Mouse (Mus musculus): ENCODE measurements around the gene AI854703. TPM values are rescaled to one million over a fixed set of nuclear protein-coding genes. Genes with fewer than 3 reads are reported as not detected.

The AI854703 gene
- total RNA-seq, 1 experiment = 0.67 TPM

GRCm38 (mm10) chr6:48646995-48647394 lies 20.4 kb downstream of the AI854703 start, which contains the start of gene Gimap8:
Gene Gimap8, plus strand, starts transcription at chr6:48647234.
- Histone ChIP-seq H3K9ac (ENCODE audit: insufficient read depth, low read depth, low read length, poor library complexity, severe bottlenecking) (no peak within 1 kb of the TSS), H3K4me3 (ENCODE audit: insufficient read depth in 1 of 2, low read depth in 1 of 2, low read length in 2 of 2, poor library complexity in 1 of 2, severe bottlenecking in 1 of 2) (no peak within 1 kb of the TSS), H3K36me3 (ENCODE audit: control insufficient read depth, insufficient read depth, low read length, poor library complexity, severe bottlenecking) (no peaks in the 10 kb centered on the region), H3K9me3 (ENCODE audit: control insufficient read depth, insufficient read depth, low read depth, low read length) (no peaks in the 10 kb centered on the region), H3K4me1 (ENCODE audit: control insufficient read depth in 2 of 2, insufficient read depth in 2 of 2, low read length in 2 of 2, poor library complexity in 1 of 2) (no peaks in the 10 kb centered on the region), H3K27ac (ENCODE audit: insufficient read depth, low read depth, low read length, poor library complexity, severe bottlenecking) (no peak within 1 kb of the TSS)
- no peak for TF ChIP-seq MAFK (IDR thresholded peaks at IDR 0.05; ENCODE audit: insufficient read depth, low read depth, low read length)
- TF ChIP-seq ZC3H11A (IDR thresholded peaks at IDR 0.05; ENCODE audit: borderline replicate concordance, low read depth, low read length) = no peak
- no peak for TF ChIP-seq HCFC1 (IDR thresholded peaks at IDR 0.05; ENCODE audit: borderline replicate concordance, insufficient read depth, low read length)
- TF ChIP-seq CHD2 (IDR thresholded peaks at IDR 0.05; ENCODE audit: low read depth, low read length) = no peak
- TF ChIP-seq ZNF384 (IDR thresholded peaks at IDR 0.05; ENCODE audit: low read depth, low read length) = no peak
- no peak for DNase-seq (ENCODE audit: low read depth, low spot score)
- in situ Hi-C loops (cut with MboI; ENCODE audit: low sequenced_read_pairs in 2 of 2, unreplicated experiment in 2 of 2) = no loop called here

GRCm38 (mm10) chr6:48647611-48648010 lies 21.0 kb downstream of the AI854703 start:
- TF ChIP-seq ZC3H11A (IDR thresholded peaks at IDR 0.05; ENCODE audit: borderline replicate concordance, low read depth, low read length) (no peak), ZNF384 (IDR thresholded peaks at IDR 0.05; ENCODE audit: low read depth, low read length) (no peak), MAFK (IDR thresholded peaks at IDR 0.05; ENCODE audit: insufficient read depth, low read depth, low read length) (no peak), HCFC1 (IDR thresholded peaks at IDR 0.05; ENCODE audit: borderline replicate concordance, insufficient read depth, low read length) (no peak), CHD2 (IDR thresholded peaks at IDR 0.05; ENCODE audit: low read depth, low read length) (no peak)
- Histone ChIP-seq H3K4me1 (ENCODE audit: control insufficient read depth in 2 of 2, insufficient read depth in 2 of 2, low read length in 2 of 2, poor library complexity in 1 of 2) (no peaks in the 10 kb centered on the region), H3K9me3 (ENCODE audit: control insufficient read depth, insufficient read depth, low read depth, low read length) (no peaks in the 10 kb centered on the region), H3K27ac (ENCODE audit: insufficient read depth, low read depth, low read length, poor library complexity, severe bottlenecking) (no peak overlapping the region), H3K4me3 (ENCODE audit: insufficient read depth in 1 of 2, low read depth in 1 of 2, low read length in 2 of 2, poor library complexity in 1 of 2, severe bottlenecking in 1 of 2) (no peak overlapping the region), H3K9ac (ENCODE audit: insufficient read depth, low read depth, low read length, poor library complexity, severe bottlenecking) (no peak overlapping the region), H3K36me3 (ENCODE audit: control insufficient read depth, insufficient read depth, low read length, poor library complexity, severe bottlenecking) (no peaks in the 10 kb centered on the region)
- in situ Hi-C loops (cut with MboI; ENCODE audit: low sequenced_read_pairs in 2 of 2, unreplicated experiment in 2 of 2) = no loop called here
- DNase-seq (ENCODE audit: low read depth, low spot score) = no peak

DNA sequence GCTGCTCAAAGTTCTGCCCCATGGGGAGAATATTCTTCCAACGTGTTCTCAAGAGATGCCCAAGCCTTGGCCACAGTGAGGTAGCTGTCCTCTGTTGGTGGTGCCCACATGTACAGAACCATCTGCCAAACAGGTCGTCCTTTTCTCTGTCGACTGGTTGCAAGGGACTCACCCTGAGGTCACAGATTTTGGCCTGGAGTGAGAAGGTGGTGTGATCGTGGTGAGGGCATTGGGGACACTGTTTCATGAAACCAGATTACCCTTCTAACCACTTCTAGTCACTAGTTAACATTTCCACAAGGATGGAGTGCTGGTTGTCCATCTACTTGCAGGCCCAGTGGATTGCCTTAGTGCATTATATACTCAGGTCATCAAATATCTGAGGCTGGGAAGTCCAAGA lies 22.2 kb downstream of the AI854703 start:
- no peaks in the 10 kb centered on the region for H3K4me1 ChIP-seq (ENCODE audit: control insufficient read depth in 2 of 2, insufficient read depth in 2 of 2, low read length in 2 of 2, poor library complexity in 1 of 2)
- in situ Hi-C loops (cut with MboI; ENCODE audit: low sequenced_read_pairs in 2 of 2, unreplicated experiment in 2 of 2) = no loop called here
- no peak for DNase-seq (ENCODE audit: low read depth, low spot score)
- no peak overlapping the region for H3K4me3 ChIP-seq (ENCODE audit: insufficient read depth in 1 of 2, low read depth in 1 of 2, low read length in 2 of 2, poor library complexity in 1 of 2, severe bottlenecking in 1 of 2)
- H3K27ac ChIP-seq (ENCODE audit: insufficient read depth, low read depth, low read length, poor library complexity, severe bottlenecking) = no peak overlapping the region
- no peaks in the 10 kb centered on the region for H3K9me3 ChIP-seq (ENCODE audit: control insufficient read depth, insufficient read depth, low read depth, low read length)
- TF ChIP-seq ZC3H11A (IDR thresholded peaks at IDR 0.05; ENCODE audit: borderline replicate concordance, low read depth, low read length) (no peak), CHD2 (IDR thresholded peaks at IDR 0.05; ENCODE audit: low read depth, low read length) (no peak), HCFC1 (IDR thresholded peaks at IDR 0.05; ENCODE audit: borderline replicate concordance, insufficient read depth, low read length) (no peak), MAFK (IDR thresholded peaks at IDR 0.05; ENCODE audit: insufficient read depth, low read depth, low read length) (no peak), ZNF384 (IDR thresholded peaks at IDR 0.05; ENCODE audit: low read depth, low read length) (no peak)
- H3K9ac ChIP-seq (ENCODE audit: insufficient read depth, low read depth, low read length, poor library complexity, severe bottlenecking) = no peak overlapping the region
- H3K36me3 ChIP-seq (ENCODE audit: control insufficient read depth, insufficient read depth, low read length, poor library complexity, severe bottlenecking) = no peaks in the 10 kb centered on the region

- no peaks in the 10 kb centered on the region for H3K9me3 ChIP-seq (ENCODE audit: control insufficient read depth, insufficient read depth, low read depth, low read length)
- no peak overlapping the region for H3K9ac ChIP-seq (ENCODE audit: insufficient read depth, low read depth, low read length, poor library complexity, severe bottlenecking)
- in situ Hi-C loops (cut with MboI; ENCODE audit: low sequenced_read_pairs in 2 of 2, unreplicated experiment in 2 of 2) = no loop called here
- H3K27ac ChIP-seq (ENCODE audit: insufficient read depth, low read depth, low read length, poor library complexity, severe bottlenecking) = no peak overlapping the region
- no peak overlapping the region for H3K4me3 ChIP-seq (ENCODE audit: insufficient read depth in 1 of 2, low read depth in 1 of 2, low read length in 2 of 2, poor library complexity in 1 of 2, severe bottlenecking in 1 of 2)
- no peaks in the 10 kb centered on the region for H3K4me1 ChIP-seq (ENCODE audit: control insufficient read depth in 2 of 2, insufficient read depth in 2 of 2, low read length in 2 of 2, poor library complexity in 1 of 2)
- no peaks in the 10 kb centered on the region for H3K36me3 ChIP-seq (ENCODE audit: control insufficient read depth, insufficient read depth, low read length, poor library complexity, severe bottlenecking)
- no peak for DNase-seq (ENCODE audit: low read depth, low spot score)
- TF ChIP-seq CHD2 (IDR thresholded peaks at IDR 0.05; ENCODE audit: low read depth, low read length) = no peak
- TF ChIP-seq HCFC1 (IDR thresholded peaks at IDR 0.05; ENCODE audit: borderline replicate concordance, insufficient read depth, low read length) = no peak
- no peak for TF ChIP-seq ZNF384 (IDR thresholded peaks at IDR 0.05; ENCODE audit: low read depth, low read length)
- TF ChIP-seq MAFK (IDR thresholded peaks at IDR 0.05; ENCODE audit: insufficient read depth, low read depth, low read length) = no peak
- no peak for TF ChIP-seq ZC3H11A (IDR thresholded peaks at IDR 0.05; ENCODE audit: borderline replicate concordance, low read depth, low read length)
These were observed 23.5 kb downstream of the AI854703 start for GRCm38 (mm10) chr6:48650041-48650440.

DNA sequence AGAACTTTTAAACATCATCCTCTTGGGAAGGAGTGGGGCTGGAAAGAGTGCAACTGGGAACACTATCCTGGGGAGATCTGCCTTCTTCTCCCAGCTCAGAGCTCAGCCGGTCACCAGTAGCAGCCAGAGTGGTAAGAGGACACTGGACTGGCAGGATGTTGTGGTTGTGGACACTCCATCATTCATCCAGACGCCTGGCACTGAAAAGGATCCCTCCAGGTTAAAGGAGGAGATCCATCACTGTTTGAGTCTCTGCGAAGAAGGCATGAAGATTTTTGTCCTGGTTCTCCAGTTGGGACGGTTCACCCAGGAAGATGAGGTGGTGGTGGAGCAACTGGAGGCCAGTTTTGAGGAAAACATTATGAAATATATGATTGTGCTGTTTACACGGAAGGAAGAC lies 32.2 kb downstream of the AI854703 start:
- in situ Hi-C loops (cut with MboI; ENCODE audit: low sequenced_read_pairs in 2 of 2, unreplicated experiment in 2 of 2) = no loop called here
- no peak for TF ChIP-seq ZC3H11A (IDR thresholded peaks at IDR 0.05; ENCODE audit: borderline replicate concordance, low read depth, low read length)
- Histone ChIP-seq H3K36me3 (ENCODE audit: control insufficient read depth, insufficient read depth, low read length, poor library complexity, severe bottlenecking) (no peaks in the 10 kb centered on the region), H3K4me1 (ENCODE audit: control insufficient read depth in 2 of 2, insufficient read depth in 2 of 2, low read length in 2 of 2, poor library complexity in 1 of 2) (no peaks in the 10 kb centered on the region), H3K4me3 (ENCODE audit: insufficient read depth in 1 of 2, low read depth in 1 of 2, low read length in 2 of 2, poor library complexity in 1 of 2, severe bottlenecking in 1 of 2) (no peak overlapping the region), H3K27ac (ENCODE audit: insufficient read depth, low read depth, low read length, poor library complexity, severe bottlenecking) (no peak overlapping the region), H3K9ac (ENCODE audit: insufficient read depth, low read depth, low read length, poor library complexity, severe bottlenecking) (no peak overlapping the region), H3K9me3 (ENCODE audit: control insufficient read depth, insufficient read depth, low read depth, low read length) (no peaks in the 10 kb centered on the region)
- DNase-seq (ENCODE audit: low read depth, low spot score) = no peak
